Mouse (Mus musculus): ENCODE measurements at regions not wholly inside any gene's neighbourhood (a gene's known extent, or its start where the extent isn't known, plus 50 kb on each side); places are given as distances from the start of the nearest gene placed in this dataset.

DNA sequence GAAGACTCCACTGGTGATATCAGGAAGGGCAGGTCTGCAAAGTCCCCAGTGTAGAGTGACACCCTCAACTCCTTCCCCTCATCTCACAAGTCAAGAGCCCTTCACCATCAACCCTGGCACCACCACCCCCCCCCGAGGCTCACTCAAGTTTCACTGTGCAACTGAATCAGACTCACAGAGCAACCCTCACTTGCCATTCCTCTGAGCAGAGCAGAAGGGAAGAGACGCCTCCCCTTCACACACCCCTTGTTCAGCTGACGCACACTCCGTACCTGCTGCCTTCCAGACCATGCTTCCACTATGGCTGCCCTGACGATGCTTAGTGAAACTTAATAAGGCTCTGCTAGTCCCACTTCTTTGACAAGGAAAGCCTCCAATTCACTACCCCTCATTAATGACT lies 174.4 kb upstream of the Irf2bp2 start:
- 84% methylated on average over 5 of the region's 5 CpGs for WGBS

DNA sequence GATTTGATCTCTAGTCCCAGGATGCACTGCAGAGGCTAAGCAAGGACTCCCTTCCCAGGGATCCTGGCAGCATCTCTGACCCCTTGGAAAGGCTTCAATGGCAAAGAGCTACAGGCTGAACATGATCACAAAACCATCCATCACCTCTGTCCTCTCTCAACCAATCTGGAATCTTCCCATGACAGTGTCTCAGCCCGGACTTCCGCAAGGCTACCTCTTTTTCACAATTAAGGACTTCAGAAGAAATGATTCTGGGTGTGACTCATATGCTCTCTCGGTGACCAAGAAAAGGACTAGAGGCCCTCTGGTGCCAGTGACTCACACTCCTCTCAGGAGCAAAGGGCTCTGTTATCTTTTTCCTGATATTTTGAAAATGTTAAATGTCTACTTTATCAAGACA lies 173.6 kb upstream of the Irf2bp2 start:
- Histone ChIP-seq H3K4me3 (replicated peaks) (no peak overlapping the region), H3K4me1 (no peaks in the 10 kb centered on the region), H3K9ac (no peak overlapping the region), H3K27me3 (no peaks in the 10 kb centered on the region), H3K36me3 (no peaks in the 10 kb centered on the region), H3K9me3 (replicated peaks) (no peaks in the 10 kb centered on the region), H3K4me2 (replicated peaks) (no peak overlapping the region), H3K27ac (replicated peaks) (no peak overlapping the region)
- WGBS, result 92% methylated on average over 3 of the region's 3 CpGs
- ATAC-seq (ENCODE audit: insufficient number of reproducible peaks, low FRiP score, low TSS enrichment, low read depth), result no peak

More for the DNA sequence above, 174.4 kb upstream of the Irf2bp2 start:
- Histone ChIP-seq H3K9ac (no peak overlapping the region), H3K4me1 (no peaks in the 10 kb centered on the region), H3K27me3 (no peaks in the 10 kb centered on the region), H3K9me3 (replicated peaks) (no peaks in the 10 kb centered on the region), H3K36me3 (no peaks in the 10 kb centered on the region), H3K4me2 (replicated peaks) (no peak overlapping the region), H3K27ac (replicated peaks) (no peak overlapping the region), H3K4me3 (replicated peaks) (no peak overlapping the region)
- ATAC-seq (ENCODE audit: insufficient number of reproducible peaks, low FRiP score, low TSS enrichment, low read depth), result no peak

DNA sequence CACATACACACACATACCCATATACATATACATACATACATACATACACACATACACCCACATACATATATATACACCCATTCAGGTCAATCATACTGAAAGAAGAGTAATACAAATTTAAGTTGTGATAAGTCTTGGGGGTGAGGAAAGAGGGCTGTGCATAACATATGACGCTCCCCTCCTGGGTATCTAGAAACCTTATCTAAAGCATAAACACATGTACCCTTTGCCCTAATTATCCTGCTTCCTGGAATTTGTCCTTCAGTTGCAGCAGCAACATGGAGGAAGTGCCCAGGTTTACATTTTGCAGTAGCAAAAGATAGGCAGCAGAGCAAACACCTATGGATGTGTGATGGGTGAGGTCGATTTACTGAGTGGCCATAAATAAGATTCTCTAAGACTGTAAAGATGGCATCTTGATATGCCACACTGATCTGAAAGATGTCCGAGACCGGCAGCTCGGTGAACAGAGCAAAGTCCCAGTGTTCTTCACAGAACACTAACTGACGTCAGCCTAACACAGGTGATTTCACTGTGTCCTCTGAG lies 172.0 kb upstream of the Irf2bp2 start:
- Histone ChIP-seq H3K4me1 (no peaks in the 10 kb centered on the region), H3K4me2 (replicated peaks) (no peak overlapping the region), H3K27me3 (no peaks in the 10 kb centered on the region), H3K36me3 (no peaks in the 10 kb centered on the region), H3K9me3 (replicated peaks) (no peaks in the 10 kb centered on the region), H3K9ac (no peak overlapping the region), H3K4me3 (replicated peaks) (no peak overlapping the region), H3K27ac (replicated peaks) (no peak overlapping the region)
- WGBS, result 83% methylated on average over 6 of the region's 6 CpGs
- ATAC-seq (ENCODE audit: insufficient number of reproducible peaks, low FRiP score, low TSS enrichment, low read depth), result no peak

DNA sequence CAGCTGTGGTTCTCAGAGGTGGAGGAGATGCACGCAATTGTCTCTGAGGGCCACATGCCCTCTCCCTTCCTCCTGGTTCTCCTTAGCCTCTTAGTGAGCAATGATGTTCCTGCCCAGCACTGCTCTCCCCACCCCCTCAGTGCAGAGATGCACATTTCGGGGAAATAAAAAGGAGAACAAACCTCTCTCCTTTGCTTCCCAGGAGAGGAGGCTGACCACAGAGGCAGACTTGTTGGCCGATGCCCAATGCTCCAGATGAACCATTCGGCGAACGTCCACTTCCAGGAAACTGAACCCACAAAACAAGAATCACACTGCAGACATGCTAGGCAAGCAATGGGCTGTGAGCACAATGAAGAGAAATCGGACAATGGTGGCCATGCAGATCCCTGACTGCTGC lies 169.8 kb upstream of the Irf2bp2 start:
- no peaks in the 10 kb centered on the region for H3K36me3 ChIP-seq
- WGBS, result 77% methylated on average over 7 of the region's 7 CpGs
- ATAC-seq (ENCODE audit: insufficient number of reproducible peaks, low FRiP score, low TSS enrichment, low read depth), result no peak

DNA sequence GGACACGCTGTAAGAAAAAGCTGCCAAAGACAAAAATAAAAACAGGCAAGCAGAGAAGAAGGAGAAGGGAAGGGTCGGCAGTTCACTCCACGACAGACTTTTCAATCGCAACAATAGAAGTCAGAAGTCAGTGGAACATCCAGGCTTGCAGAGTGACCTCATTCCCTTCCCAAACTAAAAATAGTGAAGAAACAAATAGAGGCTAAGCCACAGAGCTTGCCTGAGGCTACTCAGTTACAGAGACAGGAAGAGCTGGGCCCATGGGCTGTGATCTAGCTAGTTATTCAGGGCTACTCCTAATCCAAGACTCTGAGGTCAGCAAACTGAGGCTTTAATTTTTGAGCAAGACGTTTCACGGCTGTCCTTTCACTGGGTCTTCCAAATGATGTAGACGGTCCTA lies 165.9 kb upstream of the Irf2bp2 start:
- Histone ChIP-seq H3K27me3 (no peaks in the 10 kb centered on the region), H3K36me3 (no peaks in the 10 kb centered on the region), H3K9ac (no peak overlapping the region), H3K4me3 (replicated peaks) (no peak overlapping the region), H3K4me1 (peaks cover 22% of the 10 kb centered on the region), H3K9me3 (replicated peaks) (no peaks in the 10 kb centered on the region), H3K4me2 (replicated peaks) (no peak overlapping the region), H3K27ac (replicated peaks) (peak overlapping the region; percentile 2; the same call in 1 of the 2 replicates)
- 43% methylated on average over 7 of the region's 7 CpGs for WGBS
- no peak for ATAC-seq (ENCODE audit: insufficient number of reproducible peaks, low FRiP score, low TSS enrichment, low read depth)

More for the DNA sequence above, 169.8 kb upstream of the Irf2bp2 start:
- H3K27ac ChIP-seq (replicated peaks), result no peak overlapping the region
- H3K27me3 ChIP-seq, result no peaks in the 10 kb centered on the region
- no peaks in the 10 kb centered on the region for H3K9me3 ChIP-seq (replicated peaks)
- H3K4me1 ChIP-seq, result peaks cover 7% of the 10 kb centered on the region; the same call in 1 of the 2 replicates
- H3K4me3 ChIP-seq (replicated peaks), result no peak overlapping the region
- H3K4me2 ChIP-seq (replicated peaks), result no peak overlapping the region
- H3K9ac ChIP-seq, result no peak overlapping the region

DNA sequence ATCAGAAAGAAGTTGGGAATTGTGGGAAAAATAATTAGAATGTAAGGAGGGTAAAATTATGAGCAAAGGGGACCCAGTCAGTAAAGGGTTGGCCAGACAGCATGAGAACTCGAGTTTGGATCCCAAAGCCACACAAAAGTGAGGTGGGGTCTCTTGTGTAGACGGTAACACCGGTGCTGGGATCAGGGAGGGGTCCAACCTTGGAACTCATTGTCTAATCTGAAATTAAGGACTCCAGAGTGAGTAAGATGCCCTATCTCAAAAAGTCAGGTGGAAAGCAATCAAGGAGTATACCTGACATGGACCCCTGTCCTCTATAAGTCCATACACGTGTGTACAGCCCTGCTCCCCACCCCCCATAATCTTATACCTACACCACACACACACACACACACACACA lies 165.2 kb upstream of the Irf2bp2 start:
- no peak overlapping the region for H3K4me2 ChIP-seq (replicated peaks)
- no peak for ATAC-seq (ENCODE audit: insufficient number of reproducible peaks, low FRiP score, low TSS enrichment, low read depth)
- no peak overlapping the region for H3K9ac ChIP-seq
- no peaks in the 10 kb centered on the region for H3K36me3 ChIP-seq
- H3K27me3 ChIP-seq, result no peaks in the 10 kb centered on the region
- no peak overlapping the region for H3K27ac ChIP-seq (replicated peaks)
- WGBS, result 91% methylated on average over 4 of the region's 4 CpGs
- H3K4me1 ChIP-seq, result peaks cover 22% of the 10 kb centered on the region
- H3K4me3 ChIP-seq (replicated peaks), result no peak overlapping the region
- H3K9me3 ChIP-seq (replicated peaks), result no peaks in the 10 kb centered on the region

DNA sequence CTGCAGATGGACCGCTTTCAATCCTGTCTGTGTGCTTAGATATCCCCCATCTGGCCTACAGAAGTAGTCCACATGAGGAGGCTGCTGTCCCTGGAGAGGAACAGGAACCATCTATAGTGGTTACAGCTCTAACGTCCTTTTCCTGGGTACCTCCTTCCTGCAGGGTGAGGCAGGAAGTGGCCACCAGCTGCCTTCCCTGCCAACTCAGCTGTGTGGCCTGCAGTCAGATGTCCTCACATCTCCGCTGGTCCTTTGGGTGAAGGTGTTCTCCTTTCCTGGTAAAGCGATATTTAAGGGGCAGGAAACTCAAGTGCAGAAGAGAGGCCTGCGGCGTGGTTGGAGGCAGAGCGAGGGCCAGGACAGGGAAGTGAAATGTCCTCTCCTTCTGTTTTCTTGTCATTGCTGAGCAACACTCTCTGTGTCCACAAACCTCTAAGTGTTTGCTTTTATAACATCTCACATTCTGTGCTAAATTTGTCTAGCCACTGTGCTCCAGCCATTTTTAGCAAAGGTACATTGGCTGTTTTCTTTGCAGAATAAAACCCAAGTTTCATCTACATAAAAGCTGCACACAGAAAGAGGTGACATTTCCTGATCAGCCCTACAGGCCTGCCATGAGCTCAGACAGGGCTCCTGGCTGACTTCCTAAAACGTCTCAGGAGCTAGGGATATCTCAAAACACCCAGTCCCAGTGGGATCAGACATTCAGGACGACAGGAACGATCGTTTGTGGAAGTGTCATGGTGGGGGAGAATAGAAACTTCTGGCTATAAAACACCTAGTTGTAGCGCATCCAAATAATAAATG lies 164.4 kb upstream of the Irf2bp2 start:
- no peaks in the 10 kb centered on the region for H3K27me3 ChIP-seq
- WGBS, result 66% methylated on average over 12 of the region's 12 CpGs
- no peak overlapping the region for H3K9ac ChIP-seq
- H3K36me3 ChIP-seq, result no peaks in the 10 kb centered on the region
- H3K4me2 ChIP-seq (replicated peaks), result no peak overlapping the region
- H3K4me1 ChIP-seq, result peaks cover 30% of the 10 kb centered on the region
- H3K9me3 ChIP-seq (replicated peaks), result no peaks in the 10 kb centered on the region
- peak overlapping the region; percentile 30 for H3K27ac ChIP-seq (replicated peaks)
- H3K4me3 ChIP-seq (replicated peaks), result no peak overlapping the region
- no peak for ATAC-seq (ENCODE audit: insufficient number of reproducible peaks, low FRiP score, low TSS enrichment, low read depth)

DNA sequence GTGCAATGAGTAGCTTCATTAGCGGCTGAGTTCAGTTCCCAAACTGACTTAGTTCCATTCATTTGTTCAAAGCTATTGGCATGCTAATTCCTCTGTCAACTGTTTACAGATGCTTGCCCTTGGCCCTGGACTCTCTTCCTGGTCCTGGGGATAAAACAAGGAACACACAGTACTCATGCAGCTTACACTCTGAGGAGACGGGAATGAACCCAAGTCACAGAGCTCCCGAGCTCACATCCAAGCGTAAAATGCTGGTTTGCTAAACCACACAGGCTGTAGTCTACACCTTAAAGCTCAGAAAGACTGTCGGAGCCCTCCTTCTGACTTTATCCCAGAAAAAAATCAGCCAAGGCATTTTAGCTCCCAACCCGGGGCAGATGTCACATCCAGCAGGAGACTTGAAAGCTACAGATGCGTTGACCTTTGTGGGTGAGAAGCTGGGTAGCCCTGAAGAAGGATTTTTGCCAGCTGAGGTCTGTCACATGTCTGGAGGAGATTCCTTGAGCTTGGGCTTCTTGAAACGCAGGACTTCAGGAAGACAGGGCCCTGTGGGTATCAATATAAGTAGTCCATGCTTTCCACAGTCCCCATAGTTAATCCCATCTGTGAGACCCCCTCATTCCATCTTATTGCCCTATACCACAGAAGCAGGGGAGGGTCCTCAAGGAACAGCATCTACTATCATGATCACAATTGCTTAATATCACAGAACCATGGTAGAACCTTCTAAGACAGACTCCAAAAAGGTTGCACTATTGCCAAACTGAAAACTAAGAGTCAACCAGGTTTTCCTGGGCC lies 162.7 kb upstream of the Irf2bp2 start:
- H3K4me2 ChIP-seq (replicated peaks), result no peak overlapping the region
- ATAC-seq (ENCODE audit: insufficient number of reproducible peaks, low FRiP score, low TSS enrichment, low read depth), result no peak
- 67% methylated on average over 8 of the region's 8 CpGs for WGBS
- H3K4me1 ChIP-seq, result peaks cover 45% of the 10 kb centered on the region
- 0 out of 2 replicates have a peak overlapping the region, but pooled peaks have one; percentile 28 for H3K27ac ChIP-seq (replicated peaks)
- H3K4me3 ChIP-seq (replicated peaks), result no peak overlapping the region
- H3K27me3 ChIP-seq, result no peaks in the 10 kb centered on the region
- H3K9ac ChIP-seq, result no peak overlapping the region
- no peaks in the 10 kb centered on the region for H3K9me3 ChIP-seq (replicated peaks)
- H3K36me3 ChIP-seq, result no peaks in the 10 kb centered on the region

DNA sequence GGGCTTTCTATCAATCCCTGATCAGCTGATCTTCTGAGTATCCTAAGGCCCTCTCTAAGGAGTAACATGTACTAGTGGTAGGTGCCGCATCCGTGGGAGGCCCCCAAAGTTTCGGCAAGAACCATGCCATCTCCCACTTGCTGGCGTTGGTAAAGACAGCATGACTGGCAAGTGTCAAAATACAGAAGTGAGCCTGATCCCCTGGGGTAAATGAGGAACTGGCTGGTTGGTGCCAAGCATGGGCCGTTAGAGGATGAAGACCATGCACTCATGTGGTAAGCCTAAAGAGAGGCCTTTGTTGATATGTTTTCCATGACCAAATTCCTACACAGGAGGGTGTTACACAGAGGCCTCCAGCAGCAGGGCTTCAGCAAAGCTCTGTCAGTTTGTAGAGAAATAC lies 161.9 kb upstream of the Irf2bp2 start:
- Histone ChIP-seq H3K27me3 (no peaks in the 10 kb centered on the region), H3K27ac (replicated peaks) (no peak overlapping the region; the same call in 1 of the 2 replicates), H3K36me3 (no peaks in the 10 kb centered on the region), H3K4me2 (replicated peaks) (no peak overlapping the region), H3K4me1 (peaks cover 48% of the 10 kb centered on the region), H3K9ac (no peak overlapping the region), H3K4me3 (replicated peaks) (no peak overlapping the region), H3K9me3 (replicated peaks) (no peaks in the 10 kb centered on the region)
- 82% methylated on average over 5 of the region's 5 CpGs for WGBS
- ATAC-seq (ENCODE audit: insufficient number of reproducible peaks, low FRiP score, low TSS enrichment, low read depth), result no peak

DNA sequence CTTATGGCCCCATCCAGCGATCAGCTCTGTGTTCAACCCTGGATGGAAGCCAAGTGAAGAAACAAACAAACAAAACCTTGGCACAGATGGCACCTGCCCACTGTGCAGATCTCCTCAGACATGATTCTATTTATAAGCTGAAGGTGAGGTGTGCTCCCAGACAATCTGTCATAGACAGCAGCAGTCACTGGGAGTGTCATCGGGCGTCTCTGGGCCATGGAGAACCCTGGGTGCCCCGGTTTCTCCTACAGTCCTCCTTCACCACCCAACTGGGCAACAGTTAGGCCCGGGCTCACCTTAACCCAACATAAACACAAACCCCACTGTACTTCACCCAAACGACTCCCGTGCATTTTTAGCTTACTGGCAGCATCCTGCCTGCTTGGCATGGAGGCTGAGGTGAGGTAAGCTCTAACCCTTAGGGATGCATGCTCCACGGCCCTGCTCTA lies 160.6 kb upstream of the Irf2bp2 start:
- no peaks in the 10 kb centered on the region for H3K36me3 ChIP-seq
- no peak overlapping the region for H3K4me2 ChIP-seq (replicated peaks)
- no peak overlapping the region for H3K27ac ChIP-seq (replicated peaks)
- H3K4me3 ChIP-seq (replicated peaks), result no peak overlapping the region
- no peak for ATAC-seq (ENCODE audit: insufficient number of reproducible peaks, low FRiP score, low TSS enrichment, low read depth)
- WGBS, result 86% methylated on average over 8 of the region's 8 CpGs
- H3K9ac ChIP-seq, result no peak overlapping the region
- H3K4me1 ChIP-seq, result peaks cover 41% of the 10 kb centered on the region
- no peaks in the 10 kb centered on the region for H3K9me3 ChIP-seq (replicated peaks)
- no peaks in the 10 kb centered on the region for H3K27me3 ChIP-seq

DNA sequence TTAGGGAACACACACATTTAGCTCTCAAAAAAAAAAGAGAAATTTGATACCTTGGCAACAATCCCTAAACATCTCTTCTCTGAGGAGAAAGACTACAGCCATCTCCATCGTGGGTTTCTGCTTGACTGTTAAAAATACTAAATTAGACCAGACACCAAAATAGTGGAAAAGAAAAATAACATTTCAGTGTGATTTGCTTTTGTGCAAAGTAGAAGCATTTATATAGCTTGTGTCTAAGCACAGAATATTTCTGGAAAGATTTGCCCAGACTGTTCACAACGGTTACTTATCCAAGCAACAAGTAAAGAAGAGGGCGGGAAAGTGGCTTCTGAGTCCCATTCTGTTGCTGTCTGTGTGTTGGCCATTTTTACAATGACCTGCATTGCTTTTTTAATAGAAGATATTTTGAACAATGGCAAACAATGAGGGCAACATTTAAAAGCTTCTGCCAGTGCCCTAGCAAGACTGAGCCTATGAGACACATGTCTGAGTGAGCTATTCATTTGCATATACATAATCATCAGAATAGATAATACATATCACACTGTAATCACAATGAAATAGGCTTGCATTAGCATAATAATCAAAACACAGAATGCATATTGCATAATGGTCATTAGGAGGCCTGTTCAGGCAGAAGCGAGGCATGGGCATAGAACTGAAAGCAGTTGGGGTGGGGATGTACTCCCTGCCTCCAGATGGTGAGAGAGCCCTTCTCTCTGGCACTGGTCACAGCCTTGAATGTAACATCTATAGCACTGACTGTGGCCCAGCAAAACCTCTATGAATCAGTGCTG lies 159.5 kb upstream of the Irf2bp2 start:
- Histone ChIP-seq H3K9me3 (replicated peaks) (no peaks in the 10 kb centered on the region), H3K9ac (no peak overlapping the region), H3K36me3 (no peaks in the 10 kb centered on the region), H3K4me3 (replicated peaks) (no peak overlapping the region), H3K27ac (replicated peaks) (peak overlapping the region; percentile 19), H3K4me1 (peaks cover 41% of the 10 kb centered on the region), H3K4me2 (replicated peaks) (no peak overlapping the region), H3K27me3 (no peaks in the 10 kb centered on the region)
- WGBS, result 61% methylated on average over 4 of the region's 4 CpGs
- no peak for ATAC-seq (ENCODE audit: insufficient number of reproducible peaks, low FRiP score, low TSS enrichment, low read depth)
